Mouse (Mus musculus) heart, postnatal 0 days (tissue): Measurements from ENCODE around the gene Camk2g.

Experiments used
- CTCF ChIP-seq: IDR thresholded peaks from 2 replicates; pipeline ENCODE4 v1.5.1; 2016; ENCODE audit warnings: antibody characterized with exemption, control low read depth, low read depth
- EP300 ChIP-seq: IDR thresholded peaks from 2 replicates; pipeline ENCODE4 v1.6.1; 2016; ENCODE audit warnings: antibody characterized with exemption, low read depth

DNA sequence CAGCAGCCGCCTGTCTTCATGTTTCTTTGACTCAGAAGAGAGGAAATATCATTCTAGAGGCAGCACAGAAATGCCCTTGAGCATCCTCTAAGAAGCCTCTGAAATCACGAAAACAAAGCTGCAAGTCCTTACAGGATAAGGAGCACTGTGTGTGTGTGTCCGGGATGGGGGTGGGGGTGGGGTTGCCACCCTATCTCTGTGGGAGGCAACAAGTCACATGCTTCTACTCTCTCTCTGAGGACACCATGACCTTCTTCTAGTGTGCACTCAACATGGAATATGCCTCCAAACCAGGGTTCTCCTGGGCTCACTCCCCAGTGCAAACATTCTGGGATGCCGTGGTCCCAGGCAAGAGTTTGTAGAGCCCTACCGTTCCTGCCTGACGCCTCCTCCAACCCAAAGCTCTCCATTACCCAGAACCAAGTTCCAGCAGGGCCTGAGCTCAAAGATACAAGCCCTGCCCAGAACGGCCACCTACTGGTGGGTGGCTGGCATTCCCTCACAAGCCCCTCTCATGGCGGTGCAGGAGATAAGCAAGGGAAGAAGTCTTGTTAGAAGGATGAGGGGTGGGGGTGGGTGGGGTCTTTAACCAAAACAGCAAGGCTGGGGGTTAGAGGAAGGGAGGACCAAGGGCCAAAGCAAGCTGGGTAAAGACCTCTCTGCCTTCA, 35.0 kb downstream of the Camk2g start:
- TF ChIP-seq CTCF: peak; percentile 35
- no peak for TF ChIP-seq EP300
